Mouse (Mus musculus): ENCODE data around the gene Col19a1.

Gene Col19a1

DNA sequence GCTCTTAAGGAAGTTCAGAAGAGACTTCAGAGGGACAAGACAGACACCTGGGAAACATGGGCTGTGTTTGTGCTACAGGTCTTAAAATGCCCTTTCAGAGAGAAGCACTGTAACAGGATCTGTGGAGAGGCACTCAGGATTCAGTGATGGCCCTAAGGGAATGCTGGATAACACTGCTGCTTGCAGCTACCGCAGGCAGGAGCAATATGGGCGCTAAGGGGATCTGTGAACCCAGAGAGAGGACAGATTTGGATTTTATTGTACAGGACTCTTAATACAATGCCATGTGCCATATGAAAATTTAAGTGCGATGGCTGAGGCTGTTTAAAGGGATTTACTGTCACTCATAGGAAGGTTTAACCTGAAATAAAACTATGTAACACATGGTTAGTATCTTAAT is 270.8 kb downstream of the Col19a1 start:
- no peak for DNase-seq (ENCODE audit: low read depth, low spot score)

DNA sequence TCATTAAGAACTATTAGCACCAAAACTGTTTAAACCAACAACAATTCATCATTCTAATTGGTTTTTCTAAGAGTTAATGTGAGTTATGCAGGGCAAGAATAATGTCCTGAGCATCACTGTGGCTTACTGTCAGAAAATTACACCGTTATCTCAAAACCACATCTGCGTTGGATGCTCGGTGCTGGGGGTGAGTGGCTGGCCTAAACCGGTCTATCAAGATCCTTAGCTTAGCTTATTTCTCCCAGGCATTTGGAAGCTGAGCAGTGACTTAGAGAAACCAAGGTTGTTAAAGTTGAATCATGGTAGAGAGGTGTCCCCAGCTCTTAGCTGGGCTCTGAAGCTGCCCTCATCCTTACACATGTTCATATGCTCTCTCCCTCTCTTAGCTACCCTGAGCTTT is 276.4 kb downstream of the Col19a1 start:
- no peak for DNase-seq (ENCODE audit: low read depth, low spot score)

DNA sequence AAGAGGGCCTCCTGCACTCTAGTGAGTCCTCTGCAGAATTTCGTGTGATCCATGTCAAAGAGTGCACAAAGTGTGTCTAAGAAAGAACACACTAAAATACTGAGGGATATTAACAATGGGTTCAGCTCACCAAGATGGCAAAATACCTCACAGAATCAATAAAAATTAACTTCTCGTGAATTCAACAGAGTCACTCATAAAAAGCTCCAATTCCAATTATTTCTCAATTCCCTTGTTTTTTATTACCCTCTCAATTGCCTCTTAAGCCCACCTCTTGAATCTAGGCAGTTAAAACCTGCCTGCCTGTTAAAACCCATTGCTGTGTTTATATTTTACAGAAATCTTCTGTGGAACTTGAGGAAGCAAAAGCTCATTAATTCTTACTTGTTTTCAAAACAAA is 277.1 kb downstream of the Col19a1 start:
- DNase-seq (ENCODE audit: low read depth, low spot score): no peak

DNA sequence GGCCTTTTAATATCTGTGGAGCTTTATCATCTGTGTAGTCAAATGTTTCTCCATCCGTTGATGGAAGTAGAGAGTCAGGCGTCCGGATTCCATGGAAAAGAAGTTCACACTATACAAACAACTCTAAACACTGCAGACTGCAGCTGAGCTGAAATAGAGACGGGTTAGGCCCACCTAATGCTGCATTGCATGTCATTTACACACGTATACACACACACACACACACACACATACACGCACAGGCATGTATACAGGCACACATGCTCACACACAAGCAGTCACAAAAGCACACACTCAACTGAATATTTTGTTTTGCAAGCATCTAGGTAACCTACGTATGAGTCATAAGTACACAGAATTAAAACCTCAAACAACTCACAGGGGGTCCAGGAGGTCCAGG is 284.2 kb downstream of the Col19a1 start:
- DNase-seq (ENCODE audit: low read depth, low spot score): no peak

DNA sequence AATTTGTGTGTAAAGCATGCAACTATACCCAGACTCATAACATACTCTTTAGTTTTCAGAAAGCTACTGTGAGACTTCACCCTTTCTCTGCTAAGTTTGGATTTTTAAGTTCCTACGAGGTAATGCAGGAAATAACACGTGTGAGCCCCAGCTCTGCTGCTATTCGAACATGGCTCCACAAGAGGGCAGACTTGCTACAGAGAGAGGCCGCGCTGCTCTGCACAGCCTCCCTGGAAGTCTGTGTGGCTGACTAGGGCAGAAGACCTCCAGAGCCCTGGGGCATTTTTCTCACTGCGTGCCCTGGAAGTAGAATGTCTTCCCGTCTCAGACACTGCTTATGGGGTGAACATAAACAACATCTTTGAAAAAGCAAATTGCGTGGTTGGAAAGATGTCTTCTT is 284.6 kb downstream of the Col19a1 start:
- peak; percentile 16 for DNase-seq (ENCODE audit: low read depth, low spot score)

DNA sequence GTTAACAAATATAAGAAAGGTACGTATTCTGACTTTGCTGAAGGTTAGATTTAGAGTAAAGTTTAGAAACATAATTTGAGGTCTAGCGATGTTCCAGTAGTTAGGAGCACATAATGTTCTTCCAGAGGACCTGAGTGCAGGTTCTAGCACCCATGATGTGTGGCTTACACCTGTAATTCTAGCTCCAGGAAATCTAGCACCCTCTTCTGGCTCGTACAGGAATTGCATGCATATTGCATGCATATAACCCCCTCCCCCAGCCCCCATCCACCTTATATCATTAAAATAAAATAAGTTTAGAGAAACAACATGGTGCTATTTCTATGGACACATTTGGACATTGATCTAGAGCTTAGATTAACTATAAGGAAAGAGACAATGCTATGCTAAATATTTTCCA is 286.6 kb downstream of the Col19a1 start:
- no peak for DNase-seq (ENCODE audit: low read depth, low spot score)

DNA sequence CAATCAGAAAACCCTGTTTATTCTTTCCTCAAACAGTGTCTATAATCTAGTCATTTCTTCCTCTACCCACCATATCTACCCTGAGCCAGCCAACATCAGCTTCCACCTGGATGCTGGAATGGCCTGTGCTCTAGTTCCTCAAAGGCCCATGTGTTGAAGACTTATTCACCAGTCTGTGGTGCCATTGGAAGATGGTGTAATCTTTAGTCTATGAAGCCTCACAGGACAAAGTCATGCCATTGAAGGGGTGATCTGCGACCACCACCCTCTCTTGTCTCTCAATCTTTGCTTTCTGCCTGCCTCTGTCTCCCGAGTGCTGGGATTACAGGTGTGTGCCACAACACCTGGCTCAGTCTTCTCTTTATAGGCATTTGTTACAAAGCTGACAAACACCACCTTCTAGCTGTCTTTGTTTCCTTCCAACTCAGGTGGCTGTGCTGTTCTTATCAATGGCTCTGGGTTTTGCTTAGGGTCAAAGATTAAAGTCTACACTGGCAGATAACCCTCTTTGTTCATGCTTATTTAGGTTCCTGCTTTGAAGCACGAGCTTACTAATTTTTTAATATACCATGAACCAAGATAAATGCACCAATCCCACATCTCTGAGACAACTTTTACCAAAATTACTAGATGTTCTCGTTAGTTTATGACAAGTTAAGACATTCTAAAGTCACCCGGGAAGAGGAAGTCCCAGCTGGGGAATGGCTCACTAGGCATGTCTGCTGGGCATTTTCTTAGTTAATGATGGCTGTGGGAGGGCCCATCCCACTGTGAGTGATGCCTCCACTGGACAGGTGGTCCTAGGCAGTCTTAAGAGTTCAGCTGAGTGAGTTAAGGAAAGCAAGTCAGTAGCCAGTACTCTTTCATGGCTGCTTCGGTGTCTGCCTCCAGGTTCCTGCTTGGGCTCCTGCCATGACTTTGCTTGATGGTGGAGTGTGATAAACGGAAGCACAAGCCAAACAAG is 292.0 kb downstream of the Col19a1 start:
- no peak for DNase-seq (ENCODE audit: low read depth, low spot score)

DNA sequence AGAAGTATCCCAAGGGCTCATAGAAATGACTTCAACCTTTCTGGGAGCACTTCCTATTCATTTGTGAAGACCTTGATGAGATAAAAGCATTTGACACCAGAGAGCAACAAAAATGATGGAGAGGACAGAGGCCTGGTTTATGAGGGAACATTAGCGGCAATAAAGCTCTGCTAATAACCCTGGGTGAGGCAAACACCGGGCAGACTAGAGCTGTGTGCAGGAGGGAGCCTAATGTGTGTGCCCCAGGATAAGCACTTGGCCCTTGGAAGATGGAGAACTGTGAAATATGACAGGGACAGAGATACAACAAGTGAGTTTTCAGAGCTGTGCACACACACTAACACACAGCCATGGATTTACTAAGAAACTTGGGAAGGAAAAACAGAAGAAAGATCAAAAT is 294.8 kb downstream of the Col19a1 start:
- no peak for DNase-seq (ENCODE audit: low read depth, low spot score)

DNA sequence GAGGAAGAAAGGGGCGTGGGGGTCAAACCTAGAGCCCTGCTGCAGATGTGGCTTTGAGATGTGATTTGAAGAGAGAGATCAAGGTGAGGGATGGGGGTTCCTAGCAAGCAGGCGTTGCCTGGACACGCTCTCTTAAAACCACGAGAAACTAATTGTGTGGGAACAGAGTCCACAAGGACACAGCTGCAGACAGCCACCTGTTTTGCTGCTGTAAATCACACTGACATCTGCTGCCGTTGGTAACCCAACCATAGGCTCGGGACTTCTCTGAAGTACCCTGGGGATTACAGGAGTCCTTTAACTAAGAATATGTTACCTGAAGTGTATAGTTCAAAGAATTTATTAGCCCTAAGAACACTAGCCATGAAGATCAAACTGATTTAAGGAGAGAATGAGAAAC is 300.9 kb downstream of the Col19a1 start:
- no peak for DNase-seq (ENCODE audit: low read depth, low spot score)

DNA sequence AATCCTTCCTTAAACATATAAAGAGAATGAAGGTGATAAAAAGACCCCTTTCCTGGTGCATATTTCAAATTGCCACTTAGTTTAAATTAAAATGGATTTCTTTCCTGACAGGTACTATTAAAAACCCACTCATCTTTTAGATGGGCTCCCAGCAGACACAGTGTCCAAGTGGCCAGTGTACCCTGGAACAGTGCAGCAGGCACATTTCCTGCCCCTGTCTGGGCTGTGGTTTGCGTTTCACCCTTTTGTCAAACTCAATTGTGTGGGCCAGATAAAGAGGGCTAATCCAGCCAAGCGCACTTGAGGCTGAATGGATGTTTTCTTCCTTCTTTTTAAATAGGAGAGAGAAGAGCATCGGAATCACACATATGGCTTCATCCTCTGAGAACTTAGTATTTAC is 320.2 kb downstream of the Col19a1 start:
- no peak for DNase-seq (ENCODE audit: low read depth, low spot score)

DNA sequence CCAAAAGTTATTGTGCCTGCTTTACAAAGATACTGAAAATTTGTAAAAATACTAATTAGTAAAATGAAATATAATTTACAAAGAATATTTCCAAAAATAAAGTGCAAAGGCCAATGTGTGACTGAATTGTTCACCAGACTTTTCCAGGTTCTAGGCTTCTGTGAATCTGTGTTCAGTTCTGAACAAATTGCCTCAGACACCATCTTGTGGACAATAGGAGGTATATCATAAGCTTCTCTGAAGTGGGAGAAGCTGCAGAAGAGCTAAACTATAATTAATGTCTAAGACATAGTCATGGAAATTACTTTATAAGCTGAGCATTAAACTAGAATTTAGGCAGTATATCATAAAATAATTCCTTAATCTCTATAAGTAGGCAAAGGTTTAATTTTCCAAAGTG is 326.1 kb downstream of the Col19a1 start:
- DNase-seq (ENCODE audit: low read depth, low spot score): no peak

DNA sequence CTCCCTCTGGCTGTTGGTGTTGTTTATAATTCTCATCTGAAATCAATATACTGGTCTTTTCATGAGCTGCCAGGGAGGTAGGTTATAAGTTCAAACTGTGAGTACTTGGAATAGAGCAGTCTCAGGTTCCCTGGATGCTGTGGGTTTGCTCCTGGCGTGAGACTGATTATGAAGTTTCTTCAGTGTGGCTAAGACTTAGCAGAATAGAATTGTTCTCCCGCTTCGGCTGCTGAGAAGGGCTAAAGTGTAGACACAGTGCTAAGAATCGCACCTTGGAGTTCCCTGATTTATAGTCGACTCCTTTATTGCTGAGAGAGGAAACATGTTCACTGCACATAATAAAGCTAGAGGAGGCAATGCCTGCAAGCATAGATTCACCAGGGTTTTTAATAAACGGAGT is 327.9 kb downstream of the Col19a1 start:
- DNase-seq (ENCODE audit: low read depth, low spot score): no peak

DNA sequence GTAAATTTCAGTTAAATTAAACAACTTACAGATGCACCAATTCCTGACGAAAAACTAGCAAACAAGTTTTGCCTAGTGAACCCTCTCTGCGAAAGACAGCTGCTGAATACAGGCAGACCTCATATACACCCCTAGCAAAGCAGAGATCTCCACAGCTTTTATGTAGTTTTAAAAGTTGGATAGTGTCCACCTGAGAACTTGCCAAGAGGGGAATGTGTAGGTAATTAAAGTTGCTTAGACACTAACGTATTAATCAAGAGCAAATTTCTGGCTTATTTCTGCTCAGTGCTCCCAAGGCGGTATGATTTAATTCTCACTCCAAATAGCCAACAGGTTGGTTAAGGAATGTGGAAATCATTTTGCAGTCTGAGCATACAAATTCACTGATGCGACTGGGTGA is 329.3 kb downstream of the Col19a1 start:
- DNase-seq (ENCODE audit: low read depth, low spot score): no peak

DNA sequence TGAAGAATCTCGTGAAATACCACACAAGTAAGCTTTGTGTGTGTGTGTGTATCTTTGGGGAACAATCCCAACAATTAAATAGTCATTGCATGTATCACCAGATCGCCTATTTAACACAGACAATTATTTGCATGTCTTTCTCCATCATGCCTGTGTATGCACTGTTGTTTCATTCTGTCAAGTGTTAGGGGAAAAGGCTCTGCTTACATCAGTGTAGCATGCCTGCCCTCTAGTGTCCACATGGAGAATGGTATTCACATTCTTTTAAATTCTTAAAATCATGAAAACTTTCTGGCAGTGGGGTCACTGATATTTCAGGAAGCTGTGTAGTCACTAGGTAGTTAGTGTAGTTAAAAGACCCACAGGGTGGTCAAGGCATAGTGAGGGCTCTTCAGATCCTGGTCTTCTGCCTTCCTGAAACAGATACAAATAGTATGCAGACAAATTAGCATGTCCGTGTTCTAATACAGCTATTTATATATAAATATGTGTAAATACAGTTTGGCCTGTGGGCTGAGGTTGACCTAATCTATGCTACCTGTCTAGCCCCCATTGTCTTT is 338.1 kb downstream of the Col19a1 start:
- no peak for DNase-seq (ENCODE audit: low read depth, low spot score)

DNA sequence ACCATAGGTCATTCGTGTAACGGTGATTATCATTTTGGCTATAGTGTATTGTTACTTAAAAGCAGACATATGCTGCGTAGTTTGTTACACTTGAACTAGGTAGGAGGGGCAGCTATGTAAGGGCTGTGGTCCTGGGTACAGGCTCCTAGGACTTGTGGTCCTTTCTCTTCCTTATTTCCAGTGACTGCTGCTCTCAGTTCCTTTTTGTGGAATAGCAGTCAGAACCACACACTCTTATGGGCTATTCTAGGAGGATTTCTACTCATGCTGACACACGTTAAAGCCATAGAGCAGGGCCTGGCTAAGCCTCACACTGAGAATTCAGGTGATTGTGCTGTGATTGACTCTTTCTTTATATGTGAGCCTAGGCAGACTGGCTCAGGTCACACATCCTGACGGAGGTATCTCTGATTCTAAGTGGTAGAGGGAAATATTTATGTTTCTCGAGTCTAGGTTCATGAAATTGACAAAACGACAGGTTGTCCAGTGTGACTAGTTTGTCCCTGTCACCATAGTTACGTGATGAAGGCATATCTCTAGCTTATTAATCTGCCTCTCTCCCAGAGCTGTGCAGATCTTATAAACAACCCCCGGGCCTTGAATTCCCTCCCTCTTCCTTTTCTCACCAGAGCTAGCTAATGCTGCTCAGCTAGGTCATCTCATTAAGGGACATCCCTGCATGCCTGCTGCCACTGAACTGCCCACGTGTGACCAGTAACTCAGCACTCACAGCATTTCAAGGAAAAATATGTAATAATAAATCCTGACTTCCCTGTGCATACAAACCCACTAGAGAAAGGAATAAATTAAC is 338.8 kb downstream of the Col19a1 start:
- DNase-seq (ENCODE audit: low read depth, low spot score): no peak

DNA sequence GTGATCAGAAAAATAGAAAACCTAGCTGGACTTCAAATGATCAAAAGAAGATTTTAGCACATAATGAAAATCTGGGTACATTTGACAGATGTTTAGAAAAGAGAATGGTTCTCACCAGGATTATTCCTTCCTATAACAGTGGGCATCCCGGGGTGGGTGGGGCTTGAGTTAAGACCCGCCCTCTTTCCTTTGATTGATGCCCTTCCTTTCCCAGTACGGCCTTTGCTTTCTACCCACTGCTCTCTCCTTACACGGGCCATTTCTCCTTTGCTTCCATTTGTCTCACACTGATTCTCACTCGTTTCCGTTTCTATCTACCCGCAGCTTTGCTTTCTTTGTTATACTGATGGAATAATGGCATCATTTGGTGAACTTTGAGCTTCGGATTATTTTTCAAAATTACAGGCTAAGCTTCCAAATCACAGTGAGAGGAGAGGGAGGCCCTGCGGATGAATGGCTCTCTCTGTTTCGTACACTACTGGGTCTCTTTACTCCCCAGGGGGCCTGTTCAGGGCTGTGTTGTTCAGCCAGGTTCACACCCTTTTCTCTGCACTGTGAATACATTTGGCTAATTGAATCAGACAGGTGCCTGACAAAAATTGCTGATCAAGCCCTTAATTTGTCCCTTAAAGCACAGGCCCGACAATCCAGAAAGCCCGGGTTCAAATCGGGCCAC is 341.4 kb downstream of the Col19a1 start:
- DNase-seq (ENCODE audit: low read depth, low spot score): no peak

DNA sequence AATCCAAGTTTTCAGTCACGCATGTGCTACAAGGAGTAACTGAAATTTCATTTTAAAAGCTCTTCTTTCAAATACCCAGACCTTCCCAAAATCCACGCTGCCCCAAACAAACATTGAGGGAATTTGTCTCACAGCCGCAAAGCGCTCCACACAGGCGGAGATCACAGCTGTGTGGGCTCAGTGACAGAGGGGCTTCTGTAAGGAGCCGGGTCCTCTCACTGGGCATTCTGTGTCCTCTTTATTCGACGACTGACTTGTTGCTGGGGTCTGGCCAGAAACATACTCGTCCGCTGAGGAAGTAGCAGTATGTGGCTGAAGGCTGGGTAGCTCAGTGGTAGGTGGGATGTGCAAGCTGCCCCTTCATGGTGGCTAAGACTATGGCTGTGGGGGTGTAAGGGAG is 342.3 kb downstream of the Col19a1 start:
- DNase-seq (ENCODE audit: low read depth, low spot score): no peak

DNA sequence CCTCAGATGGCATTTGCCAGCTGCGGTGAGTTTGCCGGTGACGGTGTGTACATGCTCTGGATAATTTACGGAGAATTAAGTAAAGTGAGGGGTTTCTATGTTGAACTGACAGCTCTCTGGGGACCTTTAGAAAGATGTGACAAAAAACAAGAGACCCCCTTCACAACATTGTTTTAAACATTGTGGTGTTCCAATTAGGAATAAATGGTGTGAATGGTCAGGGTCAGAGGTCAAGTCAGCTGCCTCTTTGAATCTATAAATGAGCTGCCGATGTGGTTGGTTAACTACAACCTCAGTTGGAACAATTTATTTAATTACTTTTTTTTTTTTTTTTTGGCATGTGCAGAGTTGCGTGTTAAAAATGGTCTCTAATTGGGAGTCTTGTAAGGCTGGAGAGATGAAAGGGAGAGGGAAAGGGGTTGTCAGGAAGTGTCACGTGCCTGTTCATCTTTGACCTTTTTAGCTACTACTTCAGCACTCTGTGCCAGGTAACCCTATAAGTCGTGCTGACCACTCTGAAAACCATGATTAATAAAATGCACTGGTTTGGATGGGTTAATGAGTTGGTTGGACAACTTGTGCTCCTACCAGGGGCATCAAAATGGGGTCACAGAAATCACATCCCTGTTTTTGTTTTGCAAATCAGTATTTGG is 347.1 kb downstream of the Col19a1 start:
- DNase-seq (ENCODE audit: low read depth, low spot score): no peak

DNA sequence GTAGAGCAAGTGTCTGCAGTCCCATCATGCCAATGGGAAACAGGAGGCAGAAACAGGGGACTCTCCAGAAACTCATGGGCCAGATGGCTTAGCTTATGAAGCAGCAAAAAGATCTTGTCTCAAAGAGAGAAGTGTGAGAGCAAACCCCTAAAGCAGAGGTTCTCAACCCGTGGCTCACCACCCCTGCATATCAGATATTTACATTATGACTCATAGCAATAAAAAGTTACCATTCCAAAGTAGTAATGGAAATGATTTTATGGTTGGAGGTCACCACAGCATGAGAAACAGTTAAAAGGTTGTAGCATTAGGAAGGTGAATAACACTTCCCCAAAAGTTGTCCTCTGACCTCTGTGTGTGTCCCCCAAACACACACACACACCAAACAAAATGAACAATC is 350.9 kb downstream of the Col19a1 start:
- DNase-seq (ENCODE audit: low read depth, low spot score): no peak

DNA sequence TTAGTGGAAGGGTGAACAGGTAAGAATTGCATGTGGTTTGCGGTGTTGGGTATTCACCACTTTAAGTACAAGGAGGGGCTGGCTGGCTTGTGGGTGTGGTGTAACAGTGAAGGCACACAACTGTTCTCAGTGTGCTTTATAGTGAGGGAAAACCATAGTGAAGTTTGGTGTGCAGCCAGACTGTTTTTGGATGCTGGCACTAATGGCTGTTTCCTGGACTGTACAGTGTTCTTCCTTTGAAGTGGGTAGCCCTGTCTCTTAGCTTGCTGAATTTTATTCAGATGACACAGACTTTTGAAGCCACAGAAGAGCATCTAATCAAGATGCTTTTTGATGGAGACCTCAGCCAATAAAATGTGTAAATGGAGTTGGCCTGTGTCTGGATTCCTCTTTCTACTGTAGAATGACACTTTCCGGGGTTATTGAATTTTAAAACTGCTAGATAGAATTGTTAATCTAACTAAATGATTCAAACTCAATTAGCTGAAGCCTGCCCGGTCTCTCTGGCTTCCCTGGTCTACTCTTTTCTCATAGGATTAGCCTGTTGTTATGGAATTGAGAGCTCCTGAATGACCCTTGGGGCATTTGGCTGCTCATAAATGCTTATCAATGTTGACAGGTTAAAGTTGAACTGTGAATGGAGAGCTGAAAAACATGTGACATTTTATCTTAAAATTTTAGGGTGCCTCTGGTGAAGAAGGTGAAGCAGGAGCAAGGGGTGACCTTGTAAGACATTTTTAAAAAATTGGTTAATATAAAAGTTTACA is 355.6 kb downstream of the Col19a1 start:
- no peak for DNase-seq (ENCODE audit: low read depth, low spot score)

DNA sequence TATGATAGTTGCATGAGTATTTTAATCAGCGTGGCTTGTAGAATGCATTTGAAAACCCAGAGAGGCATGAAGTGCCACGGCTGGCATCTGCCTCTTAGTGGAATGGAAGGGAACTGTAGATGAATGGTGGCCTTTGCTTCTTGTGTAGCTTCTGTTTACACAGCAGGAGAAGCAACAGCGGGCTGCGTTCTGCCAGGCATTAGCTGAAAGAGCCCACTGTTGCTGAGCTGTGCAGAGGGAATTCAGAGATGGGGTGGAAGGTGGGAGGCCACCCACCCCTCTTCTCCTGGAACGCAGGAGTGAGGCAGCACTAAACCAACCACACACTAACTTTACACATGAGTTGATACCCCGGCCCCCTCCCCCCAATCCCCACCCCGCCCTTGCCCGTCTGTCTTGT is 356.8 kb downstream of the Col19a1 start:
- DNase-seq (ENCODE audit: low read depth, low spot score): no peak

All from WW6 (cell line).